Mouse (Mus musculus) heart, adult 18-20 months (tissue): ENCODE measurements at regions not wholly inside any gene's neighbourhood (a gene's known extent, or its start where the extent isn't known, plus 50 kb on each side); places are given as distances from the start of the nearest gene placed in this dataset.

Experiments used
- DNase-seq, 2 experiments: peaks; one replicate each; pipeline ENCODE4 v3.0.0; 2021 to 2022; ENCODE audit warnings: mixed read lengths in 1 of 2

DNA sequence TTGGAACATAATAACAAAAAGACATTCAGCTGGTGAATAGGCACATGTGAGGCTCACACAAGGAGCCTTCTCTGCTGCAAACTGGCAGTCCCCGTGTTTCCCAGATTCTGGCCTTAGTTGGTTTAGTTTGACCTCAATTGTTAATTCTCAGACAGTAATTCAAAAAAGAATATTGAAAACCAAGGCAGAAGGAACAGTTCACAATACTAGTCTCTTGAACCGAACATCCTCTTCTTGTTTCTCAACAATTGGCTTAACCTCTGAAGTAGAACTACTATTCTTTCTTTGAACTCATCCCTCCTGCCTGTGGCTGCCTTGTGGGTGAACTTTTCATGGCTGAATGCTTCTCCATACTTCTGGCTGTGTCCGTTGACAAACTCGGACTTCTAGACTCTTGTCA, 110.4 kb upstream of the Neil3 start:
- no peak for DNase-seq

DNA sequence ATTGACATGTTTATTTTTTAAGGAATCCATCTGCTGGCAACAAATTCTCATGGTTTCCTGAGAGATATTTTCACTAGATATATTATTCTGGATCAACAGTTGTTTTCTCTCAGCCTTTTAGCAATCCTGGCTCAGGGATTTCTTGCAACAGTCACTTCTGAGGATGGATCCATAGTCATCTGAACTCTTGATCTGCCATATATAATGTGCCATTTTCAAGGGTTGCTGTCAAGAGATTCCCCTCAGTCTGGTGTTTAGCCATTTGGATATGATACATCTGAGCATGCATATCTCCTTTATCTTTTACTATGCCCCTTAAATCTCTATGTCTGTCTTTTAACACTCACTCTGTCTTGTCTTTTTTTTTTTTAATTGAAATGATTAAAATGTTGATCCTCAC, 130.3 kb upstream of the Neil3 start:
- no peak for DNase-seq

DNA sequence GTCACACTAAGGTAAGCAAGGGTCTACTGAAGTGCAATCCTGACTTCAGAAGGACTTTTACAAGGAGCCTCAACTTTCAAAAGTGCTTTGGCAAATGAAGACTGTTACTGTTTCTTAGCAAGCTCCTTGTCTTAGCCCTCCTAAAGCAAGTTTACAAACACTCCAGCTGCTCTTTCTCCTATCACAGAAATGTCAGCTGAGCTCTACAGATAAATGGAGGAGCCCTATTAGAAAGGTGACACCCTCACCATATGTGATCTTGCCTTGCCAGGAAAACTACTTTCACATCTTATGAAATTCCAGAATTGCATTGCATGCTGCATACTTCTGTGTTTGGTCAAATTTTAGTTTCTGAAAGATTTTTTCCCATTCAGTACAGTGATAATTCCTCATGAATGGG, 136.6 kb upstream of the Neil3 start:
- no peak for DNase-seq

DNA sequence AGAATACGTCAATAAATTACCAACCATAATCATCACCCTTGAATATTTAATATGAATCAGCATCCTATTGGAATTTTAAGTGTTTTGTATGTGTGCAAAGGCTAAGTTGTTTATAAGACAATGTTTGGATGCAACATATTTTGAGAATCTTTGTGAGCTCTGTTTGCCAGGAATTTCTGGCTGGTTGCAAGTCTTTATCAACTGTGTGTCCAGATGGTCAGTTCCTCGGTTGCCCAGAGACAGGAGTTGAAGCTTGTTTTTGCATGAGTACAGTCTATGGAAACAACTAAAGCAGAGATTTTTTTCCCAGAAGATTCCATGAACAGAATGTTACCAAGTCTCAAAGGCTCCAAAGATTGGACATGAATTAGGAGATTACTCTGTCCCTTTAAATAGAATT, 142.0 kb upstream of the Neil3 start:
- DNase-seq = peak; percentile 47 to 68

DNA sequence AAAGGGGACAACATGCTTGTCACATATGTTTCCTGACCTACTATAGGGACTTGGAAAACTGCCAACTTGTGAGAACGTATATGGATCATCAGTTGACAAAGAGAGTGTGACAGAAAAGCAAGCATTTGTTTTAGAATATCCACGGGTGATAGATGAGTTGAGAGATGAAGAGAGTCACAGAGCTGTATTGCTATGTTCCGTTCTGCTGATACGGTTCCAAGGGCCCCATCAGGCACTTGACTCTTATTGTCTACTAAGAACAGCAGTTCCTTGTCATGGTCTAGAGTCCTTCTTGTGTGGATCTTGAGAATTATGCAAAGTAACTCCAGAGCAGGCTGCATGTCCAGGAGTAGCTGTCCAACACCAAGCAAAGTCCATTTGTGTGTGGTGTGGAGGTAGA, 143.0 kb upstream of the Neil3 start:
- DNase-seq = no peak

DNA sequence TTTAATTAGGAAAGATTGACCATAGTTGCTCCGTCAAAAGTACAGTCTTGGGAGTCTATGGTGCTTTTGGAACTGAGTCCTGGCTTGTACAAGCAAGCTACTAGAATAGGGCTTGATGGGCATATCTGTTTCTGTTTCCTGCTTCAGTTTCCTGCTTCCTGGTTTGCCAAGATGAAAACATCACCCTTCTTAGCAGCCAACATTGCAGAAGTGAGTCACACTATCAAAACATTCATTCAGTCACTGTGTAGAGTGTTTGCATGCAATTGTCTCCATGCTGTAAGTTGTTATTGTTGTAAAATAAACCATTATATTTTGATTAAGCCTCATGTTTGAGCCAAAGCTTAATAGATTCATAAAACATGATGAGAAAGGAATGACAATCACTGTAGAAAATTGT, 149.3 kb upstream of the Neil3 start:
- DNase-seq = no peak

DNA sequence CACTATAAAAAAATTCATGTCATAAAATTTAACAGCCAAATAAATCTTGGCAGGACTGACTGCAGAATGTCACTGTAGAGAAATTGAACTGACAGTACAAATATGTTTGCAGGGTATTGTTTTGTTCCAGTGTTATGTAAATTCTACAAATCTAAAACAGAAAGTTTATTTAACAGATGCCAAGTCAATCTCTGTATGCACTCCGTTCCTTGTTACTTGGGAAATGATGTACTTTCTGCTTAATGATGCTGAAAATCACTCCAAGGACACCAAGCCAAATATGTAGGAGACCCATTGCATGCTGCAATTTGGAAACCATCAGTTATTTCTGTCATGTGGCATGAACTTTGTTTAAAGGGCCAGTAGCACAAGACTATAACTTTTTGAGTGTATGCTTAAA, 182.3 kb upstream of the Neil3 start:
- DNase-seq = peak; percentile 1 to 2

DNA sequence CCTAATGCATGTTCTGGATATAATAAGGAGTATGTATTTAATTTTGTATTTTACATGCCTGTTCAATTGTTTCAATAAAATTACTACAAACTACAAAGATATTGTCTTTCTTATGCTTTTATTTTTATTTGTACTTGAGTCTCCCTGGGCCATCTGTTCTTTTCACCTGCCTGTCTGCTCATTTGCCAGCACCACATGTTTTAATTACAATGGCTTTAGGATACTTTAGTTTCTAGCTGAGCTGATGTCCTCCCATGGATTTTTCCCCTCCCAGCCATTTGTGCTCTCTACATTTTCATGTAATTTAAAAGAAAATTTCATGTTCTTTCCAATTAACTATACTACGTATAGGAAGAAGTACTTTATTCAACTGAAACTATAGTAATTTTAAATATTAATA, 188.5 kb upstream of the Neil3 start:
- DNase-seq = no peak

DNA sequence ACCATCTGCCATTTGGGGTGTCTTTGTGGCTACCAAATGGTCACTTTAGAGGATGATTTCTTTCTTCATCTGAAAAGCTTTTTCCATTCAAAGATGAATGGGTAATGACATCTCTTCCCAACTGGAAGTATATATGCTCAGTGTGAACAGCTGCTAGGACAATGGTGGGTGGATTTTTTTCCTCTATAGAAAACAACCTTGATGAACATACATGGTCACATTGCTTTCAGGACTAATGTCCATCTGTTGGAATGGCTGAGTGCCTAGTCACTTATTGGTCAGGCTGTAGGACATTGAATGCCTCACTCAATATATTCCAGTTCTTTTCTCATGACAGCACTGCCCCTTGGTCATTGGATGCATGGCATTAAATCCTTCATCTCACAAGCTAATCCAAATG, 209.0 kb upstream of the Neil3 start:
- no peak for DNase-seq

DNA sequence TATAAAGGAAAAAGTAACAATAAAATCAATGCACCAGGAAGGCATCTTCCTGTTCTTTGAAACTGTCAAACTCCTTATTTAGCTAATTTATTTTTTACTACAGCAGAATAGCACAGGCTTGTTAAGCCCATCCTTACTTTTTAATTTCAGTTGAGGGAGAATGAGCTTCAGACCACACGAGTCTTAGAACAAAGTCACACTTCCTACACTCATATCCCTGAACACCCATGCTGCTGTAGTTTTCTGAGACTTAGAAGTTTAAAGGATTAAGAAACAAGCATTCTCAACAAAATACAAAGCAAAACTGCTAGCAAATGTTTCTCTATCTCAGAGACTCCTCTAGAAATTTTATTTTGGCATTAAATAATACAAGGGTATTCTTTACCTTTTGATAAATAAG, 208.8 kb upstream of the Vegfc start:
- no peak for DNase-seq

DNA sequence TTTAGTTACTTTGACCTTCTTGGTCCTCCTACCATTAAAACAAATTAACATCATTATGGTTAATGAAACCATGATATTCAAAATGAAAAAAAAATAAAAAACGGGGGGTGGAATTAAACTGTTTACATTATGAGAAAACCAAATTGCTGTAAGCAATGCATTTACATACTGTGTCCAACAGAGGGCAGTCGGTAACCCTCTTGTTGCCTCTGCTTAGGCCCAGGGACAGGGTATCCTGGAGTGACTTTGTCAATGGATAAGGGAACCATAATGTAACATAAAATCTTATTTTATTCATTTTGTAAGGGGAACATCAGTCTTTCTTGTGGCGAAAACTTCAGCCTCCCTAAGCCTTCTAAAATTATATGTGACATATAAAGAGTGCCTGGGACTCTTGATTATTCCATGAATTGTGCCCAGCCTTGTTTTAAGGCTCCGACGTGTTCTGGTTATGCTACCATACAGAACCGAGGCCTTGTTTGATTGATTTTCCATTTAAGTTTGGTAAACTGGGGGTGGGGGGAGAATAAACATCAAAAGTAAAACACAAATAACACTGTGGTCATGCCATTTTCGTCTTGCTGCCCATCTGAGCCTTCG, 207.3 kb upstream of the Vegfc start:
- DNase-seq = peak; percentile 8 to 26

DNA sequence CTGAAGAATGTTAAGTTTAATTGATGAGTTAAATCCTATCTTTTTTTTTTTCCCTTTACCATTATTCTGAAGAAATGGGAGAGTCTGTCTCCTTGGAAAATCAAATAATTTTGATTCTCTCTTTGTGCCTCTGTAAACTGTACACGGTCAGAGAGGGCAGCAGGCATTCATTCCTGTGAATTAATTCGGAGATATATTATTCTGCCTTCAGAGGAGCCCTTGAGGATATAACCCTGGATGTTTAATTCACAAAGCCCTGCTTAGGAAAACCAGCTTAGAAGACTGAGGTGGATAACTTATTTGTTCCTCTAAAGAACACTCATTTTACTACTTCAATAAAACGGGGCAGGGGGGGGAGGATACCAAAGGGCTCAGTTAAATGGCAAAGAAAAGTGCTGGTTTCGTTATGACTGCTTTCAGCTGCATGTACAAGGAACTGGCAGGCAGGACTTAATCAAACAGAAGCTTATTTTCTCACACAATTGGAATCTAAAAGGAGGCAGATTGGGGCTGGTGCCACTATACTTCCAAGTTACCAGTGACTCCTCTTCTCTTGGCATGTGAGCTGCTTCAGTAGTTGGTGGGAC, 205.3 kb upstream of the Vegfc start:
- no peak for DNase-seq

DNA sequence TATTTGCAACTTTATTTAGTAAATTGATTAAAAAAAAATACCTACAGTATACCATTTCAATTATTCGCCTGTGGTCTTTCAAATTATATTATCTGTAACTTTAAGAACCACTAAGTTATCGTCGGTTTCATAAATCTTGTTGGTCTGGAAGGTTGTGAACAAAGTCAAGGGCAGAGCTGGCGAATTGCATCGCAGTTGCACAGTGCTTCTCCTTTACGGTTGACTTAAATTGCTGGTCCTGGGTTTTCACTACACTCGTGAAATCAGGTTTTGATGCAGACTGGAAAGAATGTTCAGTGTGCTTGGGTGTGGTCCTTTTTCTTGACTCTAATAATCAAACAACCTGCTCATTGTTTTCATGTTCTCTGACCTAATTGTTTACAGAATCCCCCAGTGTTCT, 198.6 kb upstream of the Vegfc start:
- DNase-seq = no peak

DNA sequence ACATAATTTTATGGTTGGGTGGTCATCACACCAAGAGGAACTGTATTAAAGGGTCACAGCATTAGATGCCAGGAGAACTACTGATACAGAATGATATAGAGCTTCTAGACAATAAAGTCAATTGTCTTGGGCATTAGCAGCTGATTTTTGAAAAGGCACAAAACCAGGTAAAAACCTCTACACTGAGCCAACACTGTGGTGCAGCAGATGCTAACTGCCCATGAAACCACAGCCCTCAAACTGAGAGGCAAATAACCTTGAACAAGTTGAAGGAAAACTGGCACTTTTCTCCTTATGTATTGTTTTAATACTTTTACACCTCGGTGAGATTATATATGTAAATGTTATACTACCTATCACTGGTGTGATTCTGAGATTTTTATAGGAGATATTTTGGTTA, 195.9 kb upstream of the Vegfc start:
- DNase-seq = no peak

DNA sequence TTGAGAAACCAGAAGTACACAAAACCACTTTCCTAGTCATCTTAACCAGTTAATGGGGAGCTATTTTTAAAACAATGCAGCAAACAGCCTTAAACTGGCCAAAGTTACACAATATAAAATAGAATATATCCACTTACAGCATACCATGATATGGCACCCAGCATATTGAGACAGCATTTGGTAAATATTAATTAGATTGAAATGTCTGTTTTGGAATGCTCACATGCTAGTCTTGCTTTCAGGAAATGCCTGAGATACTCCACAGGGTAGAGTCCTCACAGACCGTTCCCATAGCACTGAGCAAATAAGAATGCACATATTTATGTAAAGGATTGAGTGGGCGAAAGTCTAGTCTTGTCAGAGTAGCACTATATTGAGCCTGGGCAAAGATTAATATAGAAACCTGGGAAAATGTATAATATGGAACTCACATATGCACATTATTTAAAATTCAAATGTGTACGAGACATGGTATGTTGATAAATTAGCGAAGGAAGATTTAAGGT, 185.1 kb upstream of the Vegfc start:
- DNase-seq = no peak

DNA sequence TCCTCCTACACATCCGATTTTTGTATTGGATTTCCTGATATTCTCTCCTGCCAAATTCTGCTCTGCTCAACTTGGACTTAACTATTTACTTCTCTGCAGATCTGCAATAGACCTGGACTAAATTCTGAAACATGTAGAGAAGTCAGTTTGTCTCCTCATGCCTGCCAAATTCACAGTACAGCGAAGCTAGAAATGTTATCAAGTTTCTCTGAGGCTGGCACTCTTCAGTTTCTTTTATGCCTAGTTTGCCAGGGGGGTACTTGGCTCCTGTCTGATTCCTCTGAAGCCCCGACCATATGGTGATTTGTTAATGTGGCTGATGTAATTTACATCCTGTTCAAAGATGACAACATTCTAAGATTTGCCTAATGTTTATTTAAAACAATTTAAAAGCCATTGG, 184.6 kb upstream of the Vegfc start:
- no peak for DNase-seq

DNA sequence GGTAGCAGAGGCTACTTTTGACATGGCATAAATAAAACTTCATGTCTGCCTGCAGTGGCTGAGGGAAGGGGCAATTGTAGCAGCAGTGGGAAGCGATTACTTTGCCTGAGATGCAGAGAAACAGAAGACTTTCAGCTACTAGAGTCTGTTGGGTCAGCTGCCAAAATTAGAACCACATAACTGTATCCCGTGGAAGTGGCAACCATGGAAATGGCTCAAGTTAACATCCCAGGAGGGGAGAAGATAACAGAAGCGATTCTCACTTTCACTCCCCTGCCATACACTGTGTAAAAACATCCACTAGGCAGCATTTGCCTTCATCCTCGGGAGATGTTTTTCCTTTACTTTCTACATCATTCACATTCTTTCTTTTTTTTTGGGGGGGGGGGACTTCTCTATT, 155.1 kb upstream of the Vegfc start:
- DNase-seq = no peak

DNA sequence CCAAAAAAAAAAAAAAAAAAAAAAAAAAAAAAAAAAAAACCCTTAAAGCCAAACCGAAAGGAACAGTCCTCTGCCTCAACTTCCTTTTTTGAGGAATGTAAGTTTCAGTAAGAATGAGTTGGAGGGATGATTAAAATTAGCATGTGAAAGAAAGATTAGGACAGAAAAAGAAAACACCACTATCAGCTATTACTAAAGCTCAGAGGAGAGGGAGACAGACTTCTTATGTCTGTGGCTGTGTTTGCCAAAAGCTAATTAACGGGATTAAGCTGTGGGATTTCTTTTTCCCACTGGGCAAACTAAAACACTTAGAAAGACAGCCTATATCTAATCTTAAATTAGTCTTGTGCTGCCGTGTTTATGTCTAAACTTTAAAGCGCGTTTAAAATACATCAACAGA, 146.7 kb upstream of the Vegfc start:
- no peak for DNase-seq

DNA sequence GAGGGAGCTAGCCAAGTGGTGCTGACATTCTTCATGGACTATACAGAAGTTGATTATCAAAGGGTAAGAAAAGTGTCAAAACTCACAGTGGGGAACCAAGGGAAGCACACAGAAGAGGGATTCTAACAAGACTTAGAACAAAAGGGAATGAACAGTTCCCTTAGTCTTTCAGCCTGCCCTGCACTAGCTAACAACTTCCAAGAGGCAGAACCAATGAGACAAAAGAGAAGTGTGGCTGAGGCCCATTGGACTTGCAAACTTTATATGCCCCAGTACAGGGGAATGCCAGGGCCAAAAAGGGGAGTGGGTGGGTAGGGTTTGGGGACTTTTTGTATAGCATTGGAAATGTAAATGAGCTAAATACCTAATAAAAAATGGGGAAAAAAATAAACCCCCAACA, 139.0 kb upstream of the Vegfc start:
- no peak for DNase-seq

DNA sequence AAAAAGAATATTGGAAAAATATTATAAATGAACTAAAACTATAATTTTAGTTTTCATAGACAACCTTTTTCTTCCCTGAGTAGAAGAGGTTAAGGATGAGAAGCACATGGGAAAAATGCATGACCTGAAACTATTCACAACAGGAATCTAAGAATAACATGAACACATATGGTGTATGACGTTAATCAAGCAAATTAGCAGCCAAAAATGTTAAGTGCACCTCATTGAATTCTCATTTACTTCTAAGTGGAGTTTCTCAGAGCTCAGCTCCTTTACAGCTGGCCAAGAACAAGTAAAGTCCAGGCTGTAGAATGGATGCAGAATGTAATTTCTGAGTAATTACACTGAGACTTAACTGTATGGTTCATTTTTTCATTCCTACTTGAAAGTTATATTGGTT, 137.9 kb upstream of the Vegfc start:
- DNase-seq = no peak

DNA sequence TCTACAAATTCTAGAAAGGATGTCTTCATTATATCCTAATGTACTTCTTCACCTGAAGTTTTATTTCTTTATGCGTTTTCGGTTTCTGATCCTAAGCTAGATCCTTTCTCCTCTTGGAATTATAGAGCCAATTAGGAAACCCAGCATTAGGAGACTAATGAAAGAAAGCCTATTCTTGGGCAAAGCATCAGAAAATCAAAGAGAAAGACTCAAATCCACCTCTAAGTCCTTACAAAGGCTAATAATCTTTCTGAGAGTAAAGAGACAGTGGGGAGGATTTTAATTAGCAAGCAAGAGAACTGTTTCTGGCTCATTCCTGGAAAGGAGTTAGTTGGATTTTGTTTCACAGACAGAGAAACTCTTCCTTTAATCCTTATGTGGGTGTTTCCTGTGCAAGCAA, 136.3 kb upstream of the Vegfc start:
- DNase-seq = no peak

DNA sequence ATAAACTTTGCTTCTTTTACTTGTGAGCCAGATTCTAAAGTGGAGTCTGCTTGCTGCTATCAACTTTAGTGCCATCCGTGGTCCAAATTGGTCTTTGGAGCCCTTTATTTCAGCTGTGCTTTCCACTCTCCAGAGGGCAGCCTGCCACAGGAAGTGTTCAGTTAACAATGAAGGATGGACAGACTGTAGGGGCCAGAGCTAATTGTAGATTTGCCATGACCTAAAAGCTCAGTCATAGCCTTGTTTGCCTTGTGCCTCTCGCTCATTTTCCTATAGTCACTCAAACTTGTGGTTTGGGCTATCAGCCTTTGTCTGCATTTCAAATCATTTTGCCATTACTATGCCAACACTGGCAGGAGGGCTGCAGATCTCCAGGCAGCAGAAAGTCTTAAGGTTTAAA, 131.8 kb upstream of the Vegfc start:
- no peak for DNase-seq

DNA sequence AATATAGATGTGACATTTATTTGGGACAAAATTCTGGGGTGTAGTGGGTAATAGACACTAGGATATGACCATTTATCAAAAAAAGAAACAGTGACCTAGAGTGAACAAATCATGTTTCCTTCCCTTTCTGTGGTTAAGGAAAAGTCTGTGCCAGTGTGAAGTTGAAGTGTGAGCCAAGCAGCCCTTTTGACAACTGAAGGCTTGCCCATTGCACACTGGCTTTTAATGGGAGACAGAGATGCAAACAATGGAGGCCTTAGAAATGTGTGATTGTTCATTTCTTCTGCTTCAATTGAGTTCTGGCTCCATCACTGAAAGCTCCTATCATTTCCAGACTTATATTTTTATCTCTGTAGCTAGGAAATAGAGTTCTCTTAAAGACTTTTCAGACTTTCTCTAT, 130.0 kb upstream of the Vegfc start:
- no peak for DNase-seq

DNA sequence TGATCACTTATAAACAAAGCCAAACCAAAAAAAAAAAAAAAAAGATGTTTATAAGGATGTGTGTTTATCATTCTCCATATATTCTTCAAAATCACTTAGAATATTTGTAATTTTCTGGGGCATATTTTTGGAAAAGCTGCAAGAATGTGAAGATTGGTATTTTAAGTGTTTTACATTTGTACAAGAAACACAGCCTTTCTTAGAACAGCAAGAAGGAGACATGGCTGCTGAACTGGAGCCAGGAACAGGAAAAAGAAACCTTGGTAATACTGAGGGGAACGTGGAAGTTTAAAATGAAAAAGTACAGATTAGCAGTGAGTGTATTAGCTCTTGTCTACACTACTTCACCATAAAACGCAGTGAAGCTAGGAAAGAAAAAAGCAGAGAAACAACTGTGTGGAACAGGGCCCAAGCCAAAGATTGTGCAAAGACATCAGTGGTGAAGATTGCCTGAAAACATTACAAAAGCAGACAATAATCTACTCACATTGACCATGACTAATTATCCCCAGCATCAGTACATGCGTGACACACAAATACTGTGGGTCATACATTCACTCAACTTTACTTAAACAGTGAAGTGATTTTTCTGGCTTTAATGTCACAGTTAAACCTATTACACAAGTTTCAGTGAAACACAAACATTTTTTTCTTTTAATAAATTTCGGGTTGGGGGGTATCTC, 122.8 kb upstream of the Vegfc start:
- no peak for DNase-seq
